Mouse (Mus musculus): Measurements from ENCODE around the gene Crmp1. TPM values are rescaled to one million over a fixed set of nuclear protein-coding genes. Genes with fewer than 3 reads are reported as not detected.

Gene Crmp1
- total and polyA plus RNA-seq, 3 experiments, result not detected

DNA sequence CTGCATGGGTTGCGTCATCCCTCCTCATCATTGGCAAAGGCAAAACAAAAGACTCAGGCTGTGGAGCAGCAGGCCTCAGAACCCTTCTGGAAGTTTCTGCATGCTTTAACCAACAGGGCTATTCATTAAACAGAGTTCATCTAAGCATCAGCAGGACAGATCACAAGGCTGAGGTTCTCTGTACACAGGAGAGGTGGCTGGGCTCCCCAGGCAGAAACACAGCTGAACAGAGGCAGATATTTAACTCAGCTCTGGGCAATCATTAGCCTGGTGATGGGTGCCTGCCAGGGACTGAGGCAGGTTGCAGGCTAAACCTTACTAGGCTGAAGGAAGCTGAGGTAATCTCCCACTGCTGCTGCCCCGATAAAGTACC lies 89.4 kb downstream of the Crmp1 start:
- no peak for DNase-seq (ENCODE audit: low read depth, low spot score)
- Histone ChIP-seq H3K9me3 (replicated peaks; ENCODE audit: insufficient read depth, low read length) (no peaks in the 10 kb centered on the region), H3K4me3 (ENCODE audit: control insufficient read depth in 1 of 2, insufficient read depth in 1 of 2, low read depth in 2 of 2, low read length in 2 of 2) (no peak overlapping the region), H3K9ac (ENCODE audit: control insufficient read depth, low read depth, low read length, poor library complexity, severe bottlenecking) (no peak overlapping the region), H3K79me2 (ENCODE audit: control insufficient read depth, insufficient read depth, low read length, poor library complexity) (no peaks in the 10 kb centered on the region), H3K27ac (ENCODE audit: control insufficient read depth, low read depth, low read length) (no peak overlapping the region), H3K4me1 (ENCODE audit: control insufficient read depth in 1 of 2, insufficient read depth in 2 of 2, low read length in 2 of 2) (no peaks in the 10 kb centered on the region), H3K27me3 (ENCODE audit: control insufficient read depth in 1 of 2, insufficient read depth in 2 of 2, low read length in 2 of 2) (no peaks in the 10 kb centered on the region), H3K36me3 (ENCODE audit: control insufficient read depth in 1 of 2, insufficient read depth in 2 of 2, low read length in 2 of 2) (no peaks in the 10 kb centered on the region)
- TF ChIP-seq ZC3H11A (IDR thresholded peaks at IDR 0.05; ENCODE audit: low read depth, low read length) (no peak), USF1 (IDR thresholded peaks at IDR 0.05; ENCODE audit: low read depth, low read length) (no peak), ETS1 (IDR thresholded peaks at IDR 0.05; ENCODE audit: low read depth, low read length) (no peak), BHLHE40 (IDR thresholded peaks at IDR 0.05; ENCODE audit: borderline replicate concordance, low read depth, low read length) (no peak), TBP (IDR thresholded peaks at IDR 0.05; ENCODE audit: low read depth, low read length) (no peak), NRF1 (IDR thresholded peaks at IDR 0.05; ENCODE audit: insufficient read depth, low read depth, low read length, poor library complexity, severe bottlenecking) (no peak), CTCF (IDR thresholded peaks at IDR 0.05 in 2 of 3, conservative IDR thresholded peaks at IDR 0.05 in 1 of 3; ENCODE audit: control insufficient read depth in 1 of 3, insufficient read depth in 1 of 3, low read depth in 2 of 3, low read length in 3 of 3, poor library complexity in 1 of 3, severe bottlenecking in 1 of 3) (no peak), TAL1 (IDR thresholded peaks at IDR 0.05; ENCODE audit: low read length) (no peak), CHD1 (IDR thresholded peaks at IDR 0.05; ENCODE audit: low read depth, low read length) (no peak), MXI1 (IDR thresholded peaks at IDR 0.05; ENCODE audit: low read depth, low read length) (no peak), ZNF384 (IDR thresholded peaks at IDR 0.05; ENCODE audit: low read depth, low read length) (no peak)

DNA sequence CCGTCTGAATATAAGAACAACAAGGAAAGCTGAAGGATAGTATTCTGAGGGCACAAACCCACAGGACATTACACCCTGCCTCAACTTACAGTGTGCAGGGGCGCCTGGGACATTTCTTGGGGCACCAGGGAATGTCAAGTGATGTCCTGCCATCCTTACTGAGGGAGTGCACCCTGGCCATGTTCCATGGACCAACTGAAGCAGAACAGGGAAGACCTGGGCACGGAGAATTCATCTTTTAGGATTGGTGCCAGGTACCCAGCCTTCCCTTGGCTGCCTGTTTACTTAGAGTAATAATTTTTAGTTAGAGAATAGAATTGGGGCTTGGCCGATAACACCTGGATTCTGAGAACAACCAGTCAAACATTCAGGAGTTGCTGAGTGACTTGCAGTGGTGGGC lies 90.3 kb downstream of the Crmp1 start:
- Histone ChIP-seq H3K27me3 (ENCODE audit: control insufficient read depth in 1 of 2, insufficient read depth in 2 of 2, low read length in 2 of 2) (no peaks in the 10 kb centered on the region), H3K4me3 (ENCODE audit: control insufficient read depth in 1 of 2, insufficient read depth in 1 of 2, low read depth in 2 of 2, low read length in 2 of 2) (no peak overlapping the region), H3K9ac (ENCODE audit: control insufficient read depth, low read depth, low read length, poor library complexity, severe bottlenecking) (no peak overlapping the region), H3K9me3 (replicated peaks; ENCODE audit: insufficient read depth, low read length) (no peaks in the 10 kb centered on the region), H3K27ac (ENCODE audit: control insufficient read depth, low read depth, low read length) (no peak overlapping the region), H3K4me1 (ENCODE audit: control insufficient read depth in 1 of 2, insufficient read depth in 2 of 2, low read length in 2 of 2) (no peaks in the 10 kb centered on the region), H3K36me3 (ENCODE audit: control insufficient read depth in 1 of 2, insufficient read depth in 2 of 2, low read length in 2 of 2) (no peaks in the 10 kb centered on the region), H3K79me2 (ENCODE audit: control insufficient read depth, insufficient read depth, low read length, poor library complexity) (no peaks in the 10 kb centered on the region)
- DNase-seq (ENCODE audit: low read depth, low spot score), result no peak
- no peak for TF ChIP-seq CHD1 (IDR thresholded peaks at IDR 0.05; ENCODE audit: low read depth, low read length)
- no peak for TF ChIP-seq POLR2A (IDR thresholded peaks at IDR 0.05; ENCODE audit: control insufficient read depth in 1 of 2, insufficient read depth in 1 of 2, low read depth in 1 of 2, low read length in 2 of 2, poor library complexity in 1 of 2)
- no peak for TF ChIP-seq POLR2AphosphoS5 (IDR thresholded peaks at IDR 0.05; ENCODE audit: borderline replicate concordance, low read depth, low read length)
- no peak for TF ChIP-seq E2F4 (IDR thresholded peaks at IDR 0.05; ENCODE audit: borderline replicate concordance, low read depth, low read length)
- no peak for TF ChIP-seq GABPA (IDR thresholded peaks at IDR 0.05; ENCODE audit: low read depth, low read length)
- TF ChIP-seq ETS1 (IDR thresholded peaks at IDR 0.05; ENCODE audit: low read depth, low read length), result no peak
- TF ChIP-seq POLR2AphosphoS2 (IDR thresholded peaks at IDR 0.05; ENCODE audit: low read length), result no peak
- TF ChIP-seq TAL1 (IDR thresholded peaks at IDR 0.05; ENCODE audit: low read length), result no peak
- no peak for TF ChIP-seq GATA1 (IDR thresholded peaks at IDR 0.05; ENCODE audit: low read depth, low read length)
- TF ChIP-seq NRF1 (IDR thresholded peaks at IDR 0.05; ENCODE audit: insufficient read depth, low read depth, low read length, poor library complexity, severe bottlenecking), result no peak
- no peak for TF ChIP-seq RCOR1 (IDR thresholded peaks at IDR 0.05; ENCODE audit: low read depth, low read length)

Measured in MEL (cell line).